13 mouse cellular contexts compared by ENCODE assay signal in genomic region chr2:93368954-93369353, GRCm38 (mm10). TPM values are rescaled to one million over a fixed set of nuclear protein-coding genes. Genes with fewer than 3 reads are reported as not detected.
DNase-seq lines count a peak whose midpoint lies in the region; ATAC-seq and TF ChIP-seq lines count a peak whose summit lies in the region.
"Had no signal": no experiment of that assay in that cellular context is flagged by ENCODE, and none has a peak within 500 bp of the region (broad histone marks: within the 10 kb centered on the region; RNA-seq: fewer than 3 reads in every experiment).

No protein-coding gene starts in this region.

- no peak for DNase-seq in layer of hippocampus, adult 2 months (ENCODE audit: low spot score in 2 of 2)
- no peak for DNase-seq in layer of hippocampus, adult 9-10 months (ENCODE audit: low spot score)
- peak; percentile 12 for DNase-seq in thymus, postnatal 4 days
- no peak for DNase-seq in thymus, adult 18-20 months
- peak; percentile 47 to 51 for DNase-seq in heart, postnatal 10 days
- peak; percentile 1 for DNase-seq in splenic B cell, adult 2 months (ENCODE audit: low read depth, low spot score)
- DNase-seq in cerebellum, adult 18-20 months = no peak
- DNase-seq: cerebellum, adult 9-10 months; layer of hippocampus, postnatal 36 days had no signal

- H3K27me3 ChIP-seq in splenic B cell, adult 2 months (ENCODE audit: control insufficient read depth, insufficient read depth, low read length, poor library complexity, severe bottlenecking) = no peaks in the 10 kb centered on the region

- H3K36me3 ChIP-seq in splenic B cell, adult 2 months (ENCODE audit: control insufficient read depth, insufficient read depth, low read length, poor library complexity, severe bottlenecking) = no peaks in the 10 kb centered on the region
- H3K36me3 ChIP-seq: liver, embryonic 12.5 days had no signal

- no peak overlapping the region for H3K4me3 ChIP-seq in layer of hippocampus, adult 2 months
- H3K4me3 ChIP-seq: erythroblast, embryonic 14.5 days; liver, embryonic 12.5 days had no signal

- peak overlapping the region; percentile 77 for H3K27ac ChIP-seq in layer of hippocampus, adult 2 months
- H3K27ac ChIP-seq: liver, embryonic 12.5 days; macrophage had no signal

- intact Hi-C loops in heart, postnatal 10 days (cut with DNase I) = no loop called here

- ATAC-seq in erythroid progenitor cell, adult 5-6 weeks (replicated peaks; ENCODE audit: low FRiP score, poor library complexity, severe bottlenecking) = no peak
- ATAC-seq: liver, embryonic 12.5 days had no signal

- TF ChIP-seq CTCF in layer of hippocampus, adult 2 months (conservative IDR thresholded peaks at IDR 0.05) = no peak

RNA-seq across cellular contexts. Expression of gene Tspan18, which starts 34.6 kb away (rescaled TPM):
- 10 to 100 TPM; 39.1 to 40.2 TPM for total RNA-seq in layer of hippocampus, adult 2 months (2021)
- total RNA-seq in heart, postnatal 10 days (2021) = 10 to 100 TPM; 54.1 to 63.4 TPM
- 2.2 TPM in 1 of 2 replicates, not detected in the other for total RNA-seq in erythroid progenitor cell, adult 5-6 weeks (2015; ENCODE audit: low replicate concordance)
- 0.61 and 0.64 TPM in 2 replicates for total RNA-seq in erythroid progenitor cell, adult 5-6 weeks (2017; ENCODE audit: low replicate concordance)

Comparison
In these comparisons a context has a peak if more than half of its experiments do, and no peak if none do; other contexts are left out.
1. DNase-seq: peak in thymus, postnatal 4 days (single experiment), heart, postnatal 10 days (2 of 2) and splenic B cell, adult 2 months (single experiment); none in layer of hippocampus, adult 2 months (0 of 2), layer of hippocampus, adult 9-10 months (single experiment), thymus, adult 18-20 months (0 of 2) and cerebellum, adult 18-20 months (0 of 2).
2. RNA of gene Tspan18, which starts 34.6 kb away (total RNA-seq): 54.1 to 63.4 TPM in heart, postnatal 10 days and 39.1 to 40.2 TPM in layer of hippocampus, adult 2 months; 0.61 to 2.2 TPM in erythroid progenitor cell, adult 5-6 weeks; every median in the first group is over 10 times any median in the second.